Mouse (Mus musculus): ENCODE data around the gene Syvn1. TPM values are rescaled to one million over a fixed set of nuclear protein-coding genes. Genes with fewer than 3 reads are reported as not detected.

Gene Syvn1
- total and polyA plus RNA-seq, 3 experiments, result 14.3 to 55.0 TPM; not detected in 1

DNA sequence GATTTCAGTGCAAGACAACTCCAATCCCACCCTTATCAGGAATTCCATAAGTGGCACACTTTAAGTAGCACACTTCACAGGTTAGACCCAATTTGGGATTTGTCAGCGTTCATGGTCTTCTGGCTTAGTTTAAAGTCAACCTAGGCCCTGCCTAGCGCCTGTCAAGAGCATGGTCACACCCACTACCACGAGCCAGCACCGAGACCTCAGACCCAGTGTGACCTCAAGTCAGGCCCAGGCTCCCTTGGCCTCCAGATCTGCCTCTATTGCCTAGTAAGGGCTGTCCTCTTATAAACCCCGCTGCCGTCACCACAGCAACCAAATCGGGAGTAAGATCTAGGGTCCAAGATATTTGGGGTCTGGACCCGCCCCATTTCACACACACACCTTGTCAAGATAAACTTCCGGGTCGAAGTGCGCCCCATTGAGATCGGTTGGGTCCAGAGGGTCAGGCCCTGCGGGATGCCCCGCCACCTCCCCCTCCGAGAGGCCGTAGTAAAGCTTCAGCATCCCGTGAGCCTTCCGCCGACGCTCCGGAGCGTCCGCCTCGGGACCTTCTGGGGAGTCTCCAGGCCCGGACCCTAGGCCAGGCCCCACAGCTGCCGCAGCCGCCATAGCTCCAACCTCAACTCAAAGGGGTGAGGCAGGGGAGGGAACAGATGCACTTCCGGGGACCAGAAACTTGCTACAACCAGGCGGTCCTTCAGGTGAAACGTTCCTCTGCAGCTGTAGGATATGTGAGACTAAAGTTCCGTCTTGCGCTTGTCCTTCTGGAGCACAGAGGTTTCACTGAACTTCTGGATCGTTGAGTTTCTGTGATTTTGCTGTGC, 30.4 kb downstream of the Syvn1 start, which contains the start of gene Vps51:
Gene Vps51, minus strand, starts transcription at position 668 of the 830 bp plus-strand sequence.
- no peaks in the 10 kb centered on the region for H3K27me3 ChIP-seq (ENCODE audit: control insufficient read depth in 1 of 2, insufficient read depth in 2 of 2, low read length in 2 of 2)
- peak within 1 kb of the TSS; percentile 79 to 89 for H3K4me3 ChIP-seq (ENCODE audit: control insufficient read depth in 1 of 2, insufficient read depth in 1 of 2, low read depth in 2 of 2, low read length in 2 of 2)
- no peaks in the 10 kb centered on the region for H3K9me3 ChIP-seq (replicated peaks; ENCODE audit: insufficient read depth, low read length)
- H3K27ac ChIP-seq (ENCODE audit: control insufficient read depth, low read depth, low read length), result peak within 1 kb of the TSS; percentile 72
- peaks cover 12% of the 10 kb centered on the region for H3K79me2 ChIP-seq (ENCODE audit: control insufficient read depth, insufficient read depth, low read length, poor library complexity)
- peaks cover 0 to 4% of the 10 kb centered on the region in 2 experiments; a peak in 1 of 4 replicates for H3K36me3 ChIP-seq (ENCODE audit: control insufficient read depth in 1 of 2, insufficient read depth in 2 of 2, low read length in 2 of 2)
- H3K4me1 ChIP-seq (ENCODE audit: control insufficient read depth in 1 of 2, insufficient read depth in 2 of 2, low read length in 2 of 2), result peaks cover 0 to 7% of the 10 kb centered on the region in 2 experiments; a peak in 2 of 4 replicates
- H3K9ac ChIP-seq (ENCODE audit: control insufficient read depth, low read depth, low read length, poor library complexity, severe bottlenecking), result peak within 1 kb of the TSS; percentile 88
- peak; percentile 97 for DNase-seq (ENCODE audit: low read depth, low spot score)
- TF ChIP-seq POLR2AphosphoS5 (IDR thresholded peaks at IDR 0.05; ENCODE audit: borderline replicate concordance, low read depth, low read length) (no peak), BHLHE40 (IDR thresholded peaks at IDR 0.05; ENCODE audit: borderline replicate concordance, low read depth, low read length) (no peak), MYC (IDR thresholded peaks at IDR 0.05; ENCODE audit: low read depth, low read length) (peak; percentile 81), CHD1 (IDR thresholded peaks at IDR 0.05; ENCODE audit: low read depth, low read length) (no peak), USF1 (IDR thresholded peaks at IDR 0.05; ENCODE audit: low read depth, low read length) (peak; percentile 33; the same call in 1 of the 2 replicates), ZC3H11A (IDR thresholded peaks at IDR 0.05; ENCODE audit: low read depth, low read length) (0 out of 2 replicates have a peak, but pooled peaks have one; percentile 2), POLR2AphosphoS2 (IDR thresholded peaks at IDR 0.05; ENCODE audit: low read length) (peak; percentile 70; the same call in 1 of the 2 replicates), TBP (IDR thresholded peaks at IDR 0.05; ENCODE audit: low read depth, low read length) (peak; percentile 89), KAT2A (conservative IDR thresholded peaks at IDR 0.05; ENCODE audit: low read depth, low read length) (peak; percentile 83), POLR2A (IDR thresholded peaks at IDR 0.05; ENCODE audit: control insufficient read depth in 1 of 2, insufficient read depth in 1 of 2, low read depth in 1 of 2, low read length in 2 of 2, poor library complexity in 1 of 2) (peak; percentile 62 to 76; a peak in 3 of 4 replicates), TAL1 (IDR thresholded peaks at IDR 0.05; ENCODE audit: low read length) (no peak), HCFC1 (IDR thresholded peaks at IDR 0.05; ENCODE audit: low read depth, low read length) (peak; percentile 93), EP300 (IDR thresholded peaks at IDR 0.05; ENCODE audit: low read depth in 1 of 2, low read length in 2 of 2) (peak in 1 of 2 experiments; percentile 41; a peak in 1 of 4 replicates), MYB (IDR thresholded peaks at IDR 0.05; ENCODE audit: low read depth, low read length) (no peak), CTCF (IDR thresholded peaks at IDR 0.05 in 2 of 3, conservative IDR thresholded peaks at IDR 0.05 in 1 of 3; ENCODE audit: control insufficient read depth in 1 of 3, insufficient read depth in 1 of 3, low read depth in 2 of 3, low read length in 3 of 3, poor library complexity in 1 of 3, severe bottlenecking in 1 of 3) (no peak; a peak in 1 of 6 replicates), ZKSCAN1 (IDR thresholded peaks at IDR 0.05; ENCODE audit: low read depth, low read length) (no peak), ETS1 (IDR thresholded peaks at IDR 0.05; ENCODE audit: low read depth, low read length) (peak; percentile 68), MAZ (IDR thresholded peaks at IDR 0.05; ENCODE audit: low read depth, low read length) (peak; percentile 92), GATA1 (IDR thresholded peaks at IDR 0.05; ENCODE audit: low read depth, low read length) (peak; percentile 17; the same call in 1 of the 2 replicates), ZMIZ1 (IDR thresholded peaks at IDR 0.05; ENCODE audit: low read depth, low read length) (peak; percentile 23; the same call in 1 of the 2 replicates), ZNF384 (IDR thresholded peaks at IDR 0.05; ENCODE audit: low read depth, low read length) (peak; percentile 60; the same call in 1 of the 2 replicates), JUND (IDR thresholded peaks at IDR 0.05; ENCODE audit: low read depth, low read length) (peak; percentile 12; the same call in 1 of the 2 replicates), SMC3 (IDR thresholded peaks at IDR 0.05; ENCODE audit: low read depth, low read length) (no peak; the same call in 1 of the 2 replicates), MAX (IDR thresholded peaks at IDR 0.05; ENCODE audit: low read length) (peak; percentile 67; the same call in 1 of the 2 replicates), GABPA (IDR thresholded peaks at IDR 0.05; ENCODE audit: low read depth, low read length) (no peak), NRF1 (IDR thresholded peaks at IDR 0.05; ENCODE audit: insufficient read depth, low read depth, low read length, poor library complexity, severe bottlenecking) (no peak), ELF1 (IDR thresholded peaks at IDR 0.05; ENCODE audit: low read depth, low read length) (peak; percentile 89), TCF12 (IDR thresholded peaks at IDR 0.05; ENCODE audit: low read depth, low read length) (peak; percentile 78), UBTF (IDR thresholded peaks at IDR 0.05; ENCODE audit: borderline replicate concordance, insufficient read depth, low read depth, low read length) (0 out of 2 replicates have a peak, but pooled peaks have one; percentile 63), E2F4 (IDR thresholded peaks at IDR 0.05; ENCODE audit: borderline replicate concordance, low read depth, low read length) (peak; percentile 67; the same call in 1 of the 2 replicates), MXI1 (IDR thresholded peaks at IDR 0.05; ENCODE audit: low read depth, low read length) (peak; percentile 94), RAD21 (IDR thresholded peaks at IDR 0.05; ENCODE audit: low read depth, low read length) (no peak), NELFE (IDR thresholded peaks at IDR 0.05; ENCODE audit: low read depth, low read length) (peak; percentile 73), SIN3A (IDR thresholded peaks at IDR 0.05; ENCODE audit: low read length) (peak; percentile 96), USF2 (IDR thresholded peaks at IDR 0.05; ENCODE audit: borderline replicate concordance in 1 of 2, insufficient read depth in 1 of 2, low read depth in 1 of 2, low read length in 2 of 2) (no peak)
